Mouse (Mus musculus): ENCODE measurements at regions not wholly inside any gene's neighbourhood (a gene's known extent, or its start where the extent isn't known, plus 50 kb on each side); places are given as distances from the start of the nearest gene placed in this dataset.

DNA sequence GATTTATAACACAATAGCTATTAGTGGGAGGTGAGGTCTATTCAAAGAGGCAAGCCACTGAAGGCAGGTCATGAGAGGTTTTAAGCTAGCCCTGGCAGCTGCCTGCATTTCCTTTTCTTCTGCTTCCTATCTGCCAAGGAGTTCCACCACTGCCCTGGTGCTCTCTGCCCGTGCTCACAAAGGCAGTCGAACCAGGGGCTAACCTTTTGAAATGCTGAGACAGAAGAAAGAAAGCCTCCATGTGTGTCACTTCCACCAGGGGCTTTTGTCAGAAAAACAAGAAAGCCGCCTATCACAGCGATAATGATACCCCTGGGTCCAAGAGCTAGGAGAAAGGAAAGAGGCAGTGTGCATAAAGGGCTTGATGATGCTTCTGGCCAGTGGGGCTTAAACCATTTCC lies 609.9 kb upstream of the Cdh11 start:
- TF ChIP-seq POLR2A (IDR thresholded peaks at IDR 0.05; ENCODE audit: control insufficient read depth, extremely low read depth, insufficient read depth, low read length, poor library complexity) (no peak), CTCF (IDR thresholded peaks at IDR 0.05; ENCODE audit: borderline replicate concordance, control insufficient read depth, extremely low read depth, insufficient read depth, low read length, poor library complexity) (no peak)

Data from thymus, adult 2 months (tissue).